Mouse (Mus musculus) embryonic facial prominence, embryonic 11.5 days (tissue): Measurements from ENCODE around the gene Gnas. TPM values are rescaled to one million over a fixed set of nuclear protein-coding genes. Genes with fewer than 3 reads are reported as not detected.

ENCODE experiments used
- ATAC-seq: fragments of 200-750 bp; cut with Nextera tagmentation; replicated peaks from 2 replicates; pipeline ENCODE4 v1.8.0; 2017; ENCODE audit warnings: low read depth; ENCODE audit not compliant: insufficient number of reproducible peaks, low FRiP score, low TSS enrichment
- DNase-seq: peaks from one replicate; pipeline ENCODE4 v3.0.0-alpha.2; 2015; ENCODE audit warnings: low spot score
- H3K27ac ChIP-seq: fragments of 300-500 bp; sonication (generic); replicated peaks from 2 replicates; pipeline ENCODE4 v1.5.1; 2014; ENCODE audit warnings: mild to moderate bottlenecking, low read depth, low read length, control low read depth
- H3K27me3 ChIP-seq: fragments of 300-500 bp; sonication (generic); 2 replicates; pipeline ENCODE4 v1.6.1; 2014; ENCODE audit warnings: mild to moderate bottlenecking, low read length, moderate library complexity, mixed read lengths; ENCODE audit not compliant: control insufficient read depth, insufficient read depth
- H3K36me3 ChIP-seq: fragments of 300-500 bp; sonication (generic); replicated peaks from 2 replicates; pipeline ENCODE4 v1.6.1; 2014; ENCODE audit warnings: low read depth, mild to moderate bottlenecking, low read length, moderate library complexity, mixed read lengths; ENCODE audit not compliant: control insufficient read depth, insufficient read depth
- H3K4me1 ChIP-seq: fragments of 300-500 bp; sonication (generic); 2 replicates; pipeline ENCODE4 v1.6.1; 2014; ENCODE audit warnings: low read length, mixed read lengths; ENCODE audit not compliant: control insufficient read depth, insufficient read depth
- H3K4me2 ChIP-seq: fragments of 300-500 bp; sonication (generic); 2 replicates; pipeline ENCODE4 v1.6.1; 2014; ENCODE audit warnings: low read depth, mild to moderate bottlenecking, control low read depth, low read length, moderate library complexity
- H3K4me3 ChIP-seq: fragments of 300-500 bp; sonication (generic); 2 replicates; pipeline ENCODE4 v1.5.1; 2014; ENCODE audit warnings: low read depth, low read length, control low read depth
- H3K9ac ChIP-seq: fragments of 300-500 bp; sonication (generic); replicated peaks from 2 replicates; pipeline ENCODE4 v1.6.1; 2014; ENCODE audit warnings: mild to moderate bottlenecking, control low read depth, low read length
- H3K9me3 ChIP-seq: fragments of 300-500 bp; sonication (generic); replicated peaks from 2 replicates; pipeline ENCODE4 v1.6.1; 2016; ENCODE audit warnings: mild to moderate bottlenecking, low read length, inconsistent platforms, mixed read lengths; ENCODE audit not compliant: control insufficient read depth
- WGBS: fragments of 180-500 bp; shearing (Covaris S2); extraction: QIAGEN DNeasy Blood & Tissue Kit; methylation state at CpG from one replicate; pipeline ENCODE4 v1.1.7; 2014; 5-methylcytosine and 5-hydroxymethylcytosine counted together
- polyA plus RNA-seq: library from polyadenylated mRNA; unstranded; fragments of >200 nt; fragmentation: Nextera tagmentation; extraction: Ambion mirVana; gene quantifications from 2 replicates; pipeline ENCODE4 v1.2.1, GENCODE M21; 2014

The Gnas gene
- polyA plus RNA-seq, 1 experiment from 2014 or later: 1,397 TPM

GRCm38 (mm10) chr2:174316661-174317060, 32.5 kb downstream of the Gnas start:
- H3K4me2 ChIP-seq: no peak overlapping the region
- no peaks in the 10 kb centered on the region for H3K9me3 ChIP-seq
- WGBS: 89% methylated on average over 9 of the region's 9 CpGs
- no peak overlapping the region for H3K4me3 ChIP-seq
- no peaks in the 10 kb centered on the region for H3K4me1 ChIP-seq
- H3K27ac ChIP-seq: no peak overlapping the region
- H3K36me3 ChIP-seq: no peaks in the 10 kb centered on the region
- no peaks in the 10 kb centered on the region for H3K27me3 ChIP-seq
- no peak overlapping the region for H3K9ac ChIP-seq
- no peak for ATAC-seq
- no peak for DNase-seq

DNA sequence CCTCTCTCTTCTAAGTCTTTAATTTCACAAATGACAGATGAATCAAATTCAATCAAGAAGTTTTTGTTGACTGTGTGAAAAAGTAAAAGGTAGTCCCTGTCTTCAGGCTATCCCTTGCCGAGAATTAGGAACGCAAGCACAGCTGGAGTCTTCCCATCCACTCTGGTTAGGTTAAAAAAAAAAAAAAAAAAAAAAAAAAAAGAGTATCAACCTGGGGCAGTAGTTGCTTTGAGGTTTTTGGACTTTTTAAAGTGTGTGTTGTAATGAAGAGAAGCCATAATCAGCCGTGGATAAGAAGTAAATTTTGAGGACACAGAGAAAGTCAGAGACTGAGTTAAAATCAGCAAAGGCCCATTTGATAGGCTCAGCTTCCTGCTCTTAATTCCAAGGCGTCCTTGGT, 41.9 kb downstream of the Gnas start:
- ATAC-seq (no peak), DNase-seq (no peak)
- Histone ChIP-seq H3K9me3 (no peaks in the 10 kb centered on the region), H3K4me3 (no peak overlapping the region), H3K27ac (no peak overlapping the region), H3K4me1 (no peaks in the 10 kb centered on the region), H3K27me3 (no peaks in the 10 kb centered on the region), H3K4me2 (no peak overlapping the region; the same call in 1 of the 2 replicates), H3K36me3 (no peaks in the 10 kb centered on the region), H3K9ac (no peak overlapping the region)
- 53% methylated on average over 4 of the region's 4 CpGs for WGBS

DNA sequence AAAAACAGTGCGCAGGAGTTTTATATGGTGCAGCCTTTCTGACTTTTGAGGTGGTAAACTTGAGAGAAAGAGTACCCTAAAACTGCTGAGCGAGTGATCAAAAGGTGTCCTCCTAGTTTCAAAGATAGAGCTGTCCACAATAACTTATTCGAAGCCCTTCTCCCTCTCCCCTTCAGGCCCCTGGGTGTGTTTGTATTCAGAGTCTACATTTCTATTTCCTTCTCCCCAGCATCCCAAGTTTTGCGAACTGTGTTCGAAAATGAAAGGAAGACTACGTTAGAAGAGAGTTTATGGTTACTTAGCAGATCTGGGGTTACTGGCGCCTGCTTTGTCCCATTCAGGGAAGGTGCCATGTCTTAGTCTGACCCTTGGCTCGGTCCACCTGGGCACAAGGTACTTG, 42.4 kb downstream of the Gnas start:
- Histone ChIP-seq H3K9me3 (no peaks in the 10 kb centered on the region), H3K27me3 (no peaks in the 10 kb centered on the region), H3K4me2 (peak overlapping the region; percentile 66), H3K4me1 (no peaks in the 10 kb centered on the region), H3K27ac (no peak overlapping the region), H3K4me3 (peak overlapping the region; percentile 97), H3K9ac (no peak overlapping the region), H3K36me3 (no peaks in the 10 kb centered on the region)
- no peak for ATAC-seq
- no peak for DNase-seq
- WGBS: 58% methylated on average over 8 of the region's 8 CpGs

DNA sequence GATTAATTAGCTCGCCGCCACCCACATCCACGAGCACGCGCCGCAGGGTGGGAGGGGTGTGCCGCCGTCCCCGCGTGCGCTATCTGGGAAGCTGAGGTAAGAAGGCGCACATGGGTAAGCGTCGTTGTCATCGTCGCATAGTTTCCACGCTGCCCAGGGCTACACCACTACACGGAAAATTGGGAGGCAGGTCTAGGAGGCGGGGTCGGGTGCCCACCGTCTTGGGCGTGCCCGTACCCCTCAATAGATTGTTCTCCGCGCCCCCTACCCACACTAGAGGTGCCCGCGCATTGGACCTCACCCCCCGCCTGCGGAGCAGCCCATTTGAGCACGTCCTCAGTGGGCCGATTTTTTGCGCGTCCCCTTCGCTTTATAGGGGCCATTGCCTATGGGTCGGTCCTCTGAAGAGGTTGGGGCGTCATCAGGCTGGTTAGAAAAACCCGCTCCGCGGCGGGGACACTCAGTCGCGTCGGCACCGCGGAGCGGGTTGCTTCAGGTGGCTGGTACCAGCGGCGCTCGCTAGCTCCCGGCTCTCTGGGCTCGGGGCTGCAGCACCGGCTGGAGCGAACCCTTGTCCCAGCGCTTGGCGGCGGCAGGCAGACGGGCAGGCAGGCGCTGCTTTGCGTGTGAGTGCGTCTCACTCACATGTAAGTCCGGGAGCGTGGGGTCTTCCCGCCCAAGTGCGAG, 43.3 kb downstream of the Gnas start:
- Histone ChIP-seq H3K4me1 (no peaks in the 10 kb centered on the region), H3K9me3 (no peaks in the 10 kb centered on the region), H3K9ac (peak overlapping the region; percentile 58), H3K4me3 (peak overlapping the region; percentile 97), H3K27ac (no peak overlapping the region; the same call in 1 of the 2 replicates), H3K4me2 (peak overlapping the region; percentile 66), H3K27me3 (no peaks in the 10 kb centered on the region), H3K36me3 (no peaks in the 10 kb centered on the region)
- DNase-seq: peak; percentile 70
- WGBS: 49% methylated on average over 64 of the region's 64 CpGs
- ATAC-seq: peak; percentile 31

- Histone ChIP-seq H3K27me3 (no peaks in the 10 kb centered on the region), H3K9ac (peak overlapping the region; percentile 100), H3K9me3 (no peaks in the 10 kb centered on the region), H3K36me3 (no peaks in the 10 kb centered on the region), H3K4me1 (no peaks in the 10 kb centered on the region), H3K4me3 (peak overlapping the region; percentile 97), H3K27ac (peak overlapping the region; percentile 99; the same call in 1 of the 2 replicates), H3K4me2 (peak overlapping the region; percentile 66)
- no peak for DNase-seq
- no peak for ATAC-seq
- WGBS: 40% methylated on average over 46 of the region's 46 CpGs
These were observed 44.3 kb downstream of the Gnas start for GRCm38 (mm10) chr2:174328358-174328905.

DNA sequence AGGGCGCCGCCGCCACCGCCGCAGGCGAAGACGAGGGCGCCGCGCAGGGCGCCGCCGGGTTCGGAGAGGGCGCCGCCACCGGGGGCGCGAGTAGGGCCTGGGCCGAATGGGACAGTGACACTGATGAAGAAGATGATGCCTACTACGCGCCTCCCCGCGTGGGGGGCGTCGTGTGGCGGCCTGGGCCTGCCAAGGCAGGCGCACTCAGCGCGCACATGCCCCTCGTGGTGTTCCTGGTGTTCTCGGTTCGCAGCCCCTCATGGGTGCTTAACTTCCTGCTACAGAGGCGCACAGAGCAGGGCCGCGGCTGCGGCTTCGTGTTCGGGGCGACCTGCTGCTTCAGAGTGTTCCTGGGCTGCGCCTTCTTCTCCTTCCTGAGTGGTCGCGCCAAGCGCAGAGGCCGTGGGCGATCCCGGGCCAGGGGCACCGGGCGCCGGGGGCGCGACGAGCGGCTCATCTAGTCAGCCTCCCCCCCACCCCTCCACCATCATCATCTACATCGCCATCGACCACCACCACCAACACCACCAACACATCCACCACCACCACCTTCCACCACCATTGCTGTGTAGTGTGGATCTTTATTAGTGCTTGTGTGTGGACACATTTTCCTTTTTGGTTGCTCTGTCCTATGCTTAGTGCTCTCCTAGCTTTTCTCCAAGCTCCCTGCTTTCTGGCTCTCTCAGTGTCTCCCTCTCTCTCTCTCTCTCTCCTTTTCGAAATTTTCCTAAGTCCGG, 45.0 kb downstream of the Gnas start:
- Histone ChIP-seq H3K4me1 (no peaks in the 10 kb centered on the region), H3K4me3 (peak overlapping the region; percentile 97), H3K9me3 (no peaks in the 10 kb centered on the region), H3K27ac (peak overlapping the region; percentile 99), H3K27me3 (no peaks in the 10 kb centered on the region), H3K9ac (peak overlapping the region; percentile 100), H3K4me2 (peak overlapping the region; percentile 66), H3K36me3 (no peaks in the 10 kb centered on the region)
- ATAC-seq (peak; percentile 21), DNase-seq (peak; percentile 47)
- WGBS: 50% methylated on average over 50 of the region's 58 CpGs

GRCm38 (mm10) chr2:174329663-174330615, 45.8 kb downstream of the Gnas start:
- peak; percentile 92 for DNase-seq
- no peaks in the 10 kb centered on the region for H3K4me1 ChIP-seq

More at GRCm38 (mm10) chr2:174329663-174330615, 45.8 kb downstream of the Gnas start:
- H3K4me2 ChIP-seq: peak overlapping the region; percentile 66
- no peaks in the 10 kb centered on the region for H3K27me3 ChIP-seq
- H3K9me3 ChIP-seq: no peaks in the 10 kb centered on the region
- peak; percentile 82 for ATAC-seq
- peak overlapping the region; percentile 97 for H3K4me3 ChIP-seq
- peak overlapping the region; percentile 99 for H3K27ac ChIP-seq
- whole genome bisulfite sequencing: under 1% methylated on average over 58 of the region's 131 CpGs
- no peaks in the 10 kb centered on the region for H3K36me3 ChIP-seq
- H3K9ac ChIP-seq: peak overlapping the region; percentile 100
